Mouse (Mus musculus) forebrain, embryonic 16.5 days (tissue): Measurements from ENCODE around the gene Sh3pxd2a. TPM values are rescaled to one million over a fixed set of nuclear protein-coding genes. Genes with fewer than 3 reads are reported as not detected.

Source experiments
- ATAC-seq: fragments of 200-750 bp; cut with Nextera tagmentation; 2 replicates; pipeline ENCODE4 v1.8.0; 2017; ENCODE audit warnings: mild to moderate bottlenecking, moderate library complexity
- H3K27ac ChIP-seq: fragments of 300-500 bp; sonication (generic); 2 replicates; pipeline ENCODE4 v1.5.1; 2014; ENCODE audit warnings: low read length, control low read depth
- H3K27me3 ChIP-seq: fragments of 300-500 bp; sonication (generic); replicated peaks from 2 replicates; pipeline ENCODE4 v1.6.1; 2014; ENCODE audit warnings: low read length; ENCODE audit not compliant: control insufficient read depth, insufficient read depth
- H3K36me3 ChIP-seq: fragments of 300-500 bp; sonication (generic); 2 replicates; pipeline ENCODE4 v1.6.1; 2014; ENCODE audit not compliant: control insufficient read depth, insufficient read depth
- H3K4me1 ChIP-seq: fragments of 300-500 bp; sonication (generic); replicated peaks from 2 replicates; pipeline ENCODE4 v1.6.1; 2014; ENCODE audit warnings: low read length; ENCODE audit not compliant: control insufficient read depth, insufficient read depth
- H3K4me2 ChIP-seq: fragments of 300-500 bp; sonication (generic); 2 replicates; pipeline ENCODE4 v1.6.1; 2014; ENCODE audit warnings: mild to moderate bottlenecking, low read length, control low read depth
- H3K4me3 ChIP-seq: fragments of 300-500 bp; sonication (generic); replicated peaks from 2 replicates; pipeline ENCODE4 v1.5.1; 2014; ENCODE audit warnings: mild to moderate bottlenecking, low read length, control low read depth
- H3K9ac ChIP-seq: fragments of 300-500 bp; sonication (generic); replicated peaks from 2 replicates; pipeline ENCODE4 v1.6.1; 2014; ENCODE audit warnings: low read depth, low read length, control low read depth
- H3K9me3 ChIP-seq: fragments of 300-500 bp; sonication (generic); 2 replicates; pipeline ENCODE4 v1.6.1; 2016; ENCODE audit warnings: low read length; ENCODE audit not compliant: control insufficient read depth
- WGBS: fragments of 180-500 bp; shearing (Covaris S2); extraction: QIAGEN DNeasy Blood & Tissue Kit; methylation state at CpG from one replicate; pipeline ENCODE4 v1.1.7; 2014; 5-methylcytosine and 5-hydroxymethylcytosine counted together
- polyA plus RNA-seq: library from polyadenylated mRNA; unstranded; fragments of >200 nt; fragmentation: Nextera tagmentation; extraction: Ambion mirVana; gene quantifications from 2 replicates; pipeline ENCODE4 v1.2.1, GENCODE M21; 2015

The Sh3pxd2a gene
- polyA plus RNA-seq, 1 experiment from 2014 or later = 2.1 TPM

DNA sequence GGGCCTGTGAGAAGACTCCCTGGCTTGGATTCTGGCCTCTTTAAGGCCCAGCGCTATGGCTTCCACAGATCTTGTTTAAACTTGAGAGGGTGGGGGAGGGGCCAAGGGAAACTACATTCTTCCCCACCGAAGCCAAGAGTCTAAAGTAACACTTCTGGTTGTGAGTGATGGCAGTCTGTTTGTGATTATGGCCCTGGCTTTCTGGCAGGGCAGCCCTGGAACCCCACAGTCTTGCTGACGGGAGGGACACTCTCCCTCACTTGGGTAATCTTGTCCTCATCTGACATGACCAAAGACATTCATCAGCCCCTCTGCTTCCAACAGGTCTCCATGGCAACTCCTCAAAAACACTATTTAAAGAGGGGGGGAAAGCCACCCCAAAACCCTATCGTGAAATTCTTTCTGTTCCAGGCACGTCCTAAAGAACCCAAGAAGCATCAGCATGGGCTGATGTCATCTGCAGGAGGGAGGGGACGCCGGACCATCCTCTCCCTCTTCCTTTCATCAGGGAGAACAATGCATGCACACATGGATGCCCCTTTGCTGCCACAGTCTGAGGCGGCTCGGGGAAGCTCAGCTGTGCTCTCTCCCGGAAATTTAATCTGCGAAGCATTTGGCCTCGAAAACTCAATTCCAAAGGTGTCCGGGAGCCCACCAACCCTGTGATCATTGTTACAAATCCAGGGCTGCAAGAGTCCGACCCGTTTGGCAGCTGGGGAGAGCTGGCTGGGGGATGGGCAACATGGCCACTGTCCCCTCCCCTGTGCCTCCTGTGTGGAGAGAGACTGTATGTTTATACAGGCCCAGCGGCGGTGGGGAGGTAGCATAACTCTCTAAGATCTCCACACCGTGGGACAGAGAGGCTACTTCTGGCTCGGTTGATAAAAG lies 162.7 kb downstream of the Sh3pxd2a start:
- Histone ChIP-seq H3K27me3 (no peaks in the 10 kb centered on the region), H3K4me3 (no peak overlapping the region), H3K4me1 (peaks cover 19% of the 10 kb centered on the region), H3K36me3 (no peaks in the 10 kb centered on the region), H3K9me3 (no peaks in the 10 kb centered on the region), H3K27ac (no peak overlapping the region), H3K4me2 (peak overlapping the region; percentile 10; the same call in 1 of the 2 replicates), H3K9ac (no peak overlapping the region)
- 6% methylated on average over 19 of the region's 19 CpGs for WGBS
- peak; percentile 73 for ATAC-seq

DNA sequence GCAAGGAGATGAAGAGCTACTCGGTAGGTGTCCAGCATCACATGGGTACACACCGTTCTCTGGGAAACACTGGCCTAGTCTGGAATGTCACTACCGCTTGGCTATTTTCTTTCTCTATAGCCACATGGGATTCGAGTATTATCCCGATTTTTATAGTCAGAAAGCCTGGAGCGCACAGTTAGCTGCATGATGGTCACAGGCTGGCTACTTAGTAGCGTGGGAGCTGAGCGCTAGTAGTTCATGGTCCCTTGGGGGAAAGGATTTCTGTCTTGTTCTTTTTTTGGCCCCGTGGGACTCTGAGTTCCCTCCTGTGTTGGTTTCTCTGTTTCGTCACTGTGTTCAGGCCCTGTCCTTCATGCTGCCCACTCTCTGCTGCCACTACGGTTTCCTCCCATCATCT lies 166.1 kb downstream of the Sh3pxd2a start:
- 70% methylated on average over 11 of the region's 11 CpGs for WGBS
- no peaks in the 10 kb centered on the region for H3K36me3 ChIP-seq
- H3K9me3 ChIP-seq = no peaks in the 10 kb centered on the region
- H3K4me3 ChIP-seq = no peak overlapping the region
- H3K9ac ChIP-seq = no peak overlapping the region
- peaks cover 19% of the 10 kb centered on the region for H3K4me1 ChIP-seq
- no peak overlapping the region for H3K4me2 ChIP-seq
- no peaks in the 10 kb centered on the region for H3K27me3 ChIP-seq
- H3K27ac ChIP-seq = no peak overlapping the region
- ATAC-seq = no peak

DNA sequence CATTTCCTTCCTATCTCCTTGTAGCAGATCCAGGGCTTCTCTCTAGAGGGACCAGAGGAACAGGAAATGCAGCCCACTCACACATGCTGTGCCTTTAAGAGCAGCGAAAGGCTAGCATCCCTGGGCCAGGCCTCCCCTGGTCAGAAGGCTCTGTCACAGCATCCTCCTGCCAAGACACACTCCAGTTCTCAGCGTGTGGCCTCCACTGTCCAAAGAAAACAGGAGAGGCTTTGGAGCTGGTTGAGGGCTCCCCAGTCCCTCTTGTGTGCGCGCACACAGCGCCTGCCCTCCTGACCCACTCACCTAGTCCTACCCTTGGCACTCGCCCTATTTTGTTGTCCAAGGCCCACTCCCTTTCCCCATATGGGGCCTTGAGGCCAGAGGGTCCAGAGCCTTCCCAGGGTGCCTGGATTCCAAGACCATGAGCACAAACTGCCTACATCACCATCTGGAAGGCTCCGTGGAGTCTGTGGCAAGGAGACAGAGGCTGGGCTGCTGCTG lies 171.7 kb downstream of the Sh3pxd2a start:
- Histone ChIP-seq H3K4me2 (no peak overlapping the region), H3K36me3 (no peaks in the 10 kb centered on the region), H3K9ac (no peak overlapping the region; the same call in 1 of the 2 replicates), H3K4me1 (peaks cover 8% of the 10 kb centered on the region), H3K4me3 (no peak overlapping the region), H3K27ac (no peak overlapping the region), H3K27me3 (no peaks in the 10 kb centered on the region), H3K9me3 (no peaks in the 10 kb centered on the region)
- 49% methylated on average over 7 of the region's 7 CpGs for WGBS
- ATAC-seq = no peak

DNA sequence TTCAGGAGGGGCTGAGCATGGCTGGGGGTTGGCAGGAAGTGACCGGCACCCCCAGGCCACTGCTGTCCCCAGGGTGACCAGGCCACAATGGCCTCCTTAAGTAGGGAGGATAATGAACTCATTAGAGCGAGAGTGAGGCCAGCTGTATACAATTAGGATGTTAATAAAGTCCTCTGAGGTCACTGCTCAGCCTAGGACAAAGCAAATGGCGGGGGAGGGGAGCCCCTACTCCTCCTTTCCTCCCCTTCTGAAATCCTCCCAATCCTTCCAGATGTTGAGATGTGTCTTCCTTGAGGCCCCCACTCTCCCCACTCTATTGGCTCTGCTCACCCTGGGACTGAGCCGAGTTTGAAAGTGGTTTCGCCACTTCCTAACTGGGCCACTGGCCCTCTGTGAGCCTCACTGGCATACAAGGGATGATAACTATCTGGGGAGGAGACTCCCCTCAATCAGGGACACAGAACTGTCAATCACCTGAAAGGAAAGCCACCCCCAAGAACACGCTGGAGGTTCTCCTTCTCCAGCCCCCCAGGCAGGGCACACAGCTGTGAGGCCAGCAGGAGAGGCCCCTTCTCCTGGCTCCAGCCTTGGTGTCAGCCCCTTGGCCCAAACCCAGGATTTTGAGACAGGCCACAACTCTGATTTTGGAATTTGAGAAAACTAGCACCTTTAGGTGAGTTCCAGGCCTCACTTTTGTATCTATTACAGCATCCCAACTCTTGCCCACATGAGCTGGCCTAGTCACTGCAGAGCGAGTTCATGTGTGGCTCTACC lies 172.7 kb downstream of the Sh3pxd2a start:
- 33% methylated on average over 7 of the region's 7 CpGs for WGBS
- no peak for ATAC-seq
- H3K4me3 ChIP-seq = no peak overlapping the region
- H3K27me3 ChIP-seq = no peaks in the 10 kb centered on the region
- peaks cover 8% of the 10 kb centered on the region for H3K4me1 ChIP-seq
- H3K9me3 ChIP-seq = no peaks in the 10 kb centered on the region
- H3K27ac ChIP-seq = no peak overlapping the region
- H3K9ac ChIP-seq = no peak overlapping the region
- no peak overlapping the region for H3K4me2 ChIP-seq
- no peaks in the 10 kb centered on the region for H3K36me3 ChIP-seq

DNA sequence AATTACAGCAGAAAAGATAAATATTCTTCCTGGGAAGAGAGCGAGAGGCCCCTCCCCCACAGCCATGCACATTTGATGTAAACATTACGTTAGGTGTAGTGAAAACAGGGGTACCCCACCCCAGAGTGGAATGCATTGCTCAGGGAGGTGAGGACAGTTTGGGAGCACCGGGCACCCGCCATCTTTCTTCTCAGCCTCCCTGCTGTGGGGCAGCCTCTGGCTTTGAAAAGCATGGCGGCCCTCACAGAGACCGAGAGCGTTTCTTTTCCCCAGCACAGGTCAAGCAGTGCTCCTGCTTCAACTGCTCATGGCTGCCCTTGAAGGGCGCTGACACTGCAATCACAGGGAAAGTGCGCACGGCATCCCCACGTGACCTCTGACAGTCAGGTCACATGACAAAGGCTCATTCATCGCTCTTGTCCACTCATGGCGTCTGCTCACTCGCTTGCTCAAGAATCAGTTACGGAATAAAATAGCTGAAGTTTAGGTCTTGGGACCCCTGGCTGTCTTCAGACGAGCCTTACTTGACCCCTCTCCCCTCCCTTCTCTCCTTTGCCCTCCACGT lies 177.2 kb downstream of the Sh3pxd2a start:
- 76% methylated on average over 17 of the region's 17 CpGs for WGBS
- H3K9ac ChIP-seq = no peak overlapping the region
- H3K27ac ChIP-seq = no peak overlapping the region
- no peak for ATAC-seq
- no peak overlapping the region for H3K4me3 ChIP-seq
- H3K4me1 ChIP-seq = peaks cover 8% of the 10 kb centered on the region
- no peaks in the 10 kb centered on the region for H3K27me3 ChIP-seq
- H3K36me3 ChIP-seq = no peaks in the 10 kb centered on the region
- H3K4me2 ChIP-seq = no peak overlapping the region
- H3K9me3 ChIP-seq = no peaks in the 10 kb centered on the region

DNA sequence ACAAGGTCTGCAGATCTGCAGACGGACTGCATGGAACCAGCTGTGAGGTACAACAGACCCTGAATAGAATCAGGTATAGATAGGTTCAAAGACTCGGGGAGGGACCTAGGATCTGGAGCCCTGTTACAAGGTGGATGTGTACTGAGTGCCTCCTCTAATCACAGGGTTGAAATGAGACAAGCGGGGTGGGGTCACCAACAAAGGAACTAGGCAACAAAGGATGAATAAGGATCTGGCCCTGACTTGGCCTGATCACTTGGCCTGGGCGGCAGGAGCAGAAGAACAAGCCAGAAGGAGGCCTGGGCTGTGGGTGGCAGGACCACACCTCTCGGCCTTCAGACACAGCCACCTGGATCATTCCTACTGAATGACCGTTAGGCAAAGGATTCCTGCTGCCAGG lies 178.6 kb downstream of the Sh3pxd2a start:
- no peaks in the 10 kb centered on the region; the same call in 1 of the 2 replicates for H3K4me1 ChIP-seq
- ATAC-seq = no peak
- H3K4me3 ChIP-seq = no peak overlapping the region
- no peak overlapping the region for H3K27ac ChIP-seq
- H3K36me3 ChIP-seq = no peaks in the 10 kb centered on the region
- H3K9ac ChIP-seq = no peak overlapping the region
- H3K27me3 ChIP-seq = no peaks in the 10 kb centered on the region
- WGBS = 73% methylated on average over 6 of the region's 6 CpGs
- no peak overlapping the region for H3K4me2 ChIP-seq
- H3K9me3 ChIP-seq = no peaks in the 10 kb centered on the region

DNA sequence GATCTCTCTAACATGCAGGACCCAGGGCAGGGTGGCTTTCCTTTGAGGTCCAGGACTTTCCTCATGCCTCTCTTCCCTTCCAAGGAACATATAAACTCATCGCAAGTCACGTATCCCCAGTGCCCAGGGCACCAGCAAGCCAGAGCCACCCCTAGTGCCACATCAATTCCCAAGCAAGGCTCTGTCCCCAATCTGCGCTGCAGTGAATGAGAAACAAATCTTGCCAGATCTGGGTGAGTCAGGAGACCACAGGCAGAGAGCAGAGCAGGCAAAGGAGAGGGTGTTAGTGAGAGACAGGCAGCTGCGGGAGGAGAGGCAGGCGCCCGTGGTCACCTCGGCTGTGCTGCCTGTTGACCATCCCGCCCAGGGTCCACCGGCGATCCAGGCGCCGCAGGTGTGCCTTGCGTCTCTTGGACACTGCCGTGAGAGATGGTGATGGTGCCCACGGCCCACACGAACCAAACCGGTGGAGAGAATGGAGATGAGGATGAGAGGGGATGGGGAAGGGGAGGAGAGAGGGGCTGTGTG lies 181.4 kb downstream of the Sh3pxd2a start:
- no peak for ATAC-seq
- no peaks in the 10 kb centered on the region for H3K36me3 ChIP-seq
- 98% methylated on average over 17 of the region's 17 CpGs for WGBS
- H3K4me2 ChIP-seq = no peak overlapping the region
- no peaks in the 10 kb centered on the region for H3K9me3 ChIP-seq
- no peak overlapping the region for H3K9ac ChIP-seq
- H3K27me3 ChIP-seq = no peaks in the 10 kb centered on the region
- no peak overlapping the region for H3K4me3 ChIP-seq
- H3K27ac ChIP-seq = no peak overlapping the region
- peaks cover 14% of the 10 kb centered on the region for H3K4me1 ChIP-seq

DNA sequence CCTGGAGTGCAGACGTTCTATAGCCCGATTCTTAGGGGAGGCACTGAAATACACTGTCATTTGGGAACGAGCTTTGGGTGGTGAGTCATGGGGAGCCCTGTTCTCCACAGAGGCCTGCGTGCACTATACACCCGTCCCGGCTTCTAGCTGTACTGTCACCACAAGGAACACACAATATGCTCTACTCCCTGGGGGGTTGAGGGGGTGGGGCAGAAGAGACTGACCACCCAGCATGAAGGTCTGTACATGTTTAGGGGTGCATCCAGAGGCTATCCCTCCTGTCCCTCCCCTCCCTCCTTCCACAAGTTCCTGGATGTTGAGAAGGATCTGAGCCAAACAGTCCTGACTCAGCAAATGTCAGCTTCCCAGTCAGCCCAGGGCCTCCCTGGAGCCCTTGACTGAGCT lies 182.1 kb downstream of the Sh3pxd2a start:
- ATAC-seq = no peak
- H3K4me1 ChIP-seq = peaks cover 14% of the 10 kb centered on the region
- no peak overlapping the region for H3K9ac ChIP-seq
- no peaks in the 10 kb centered on the region for H3K9me3 ChIP-seq
- no peaks in the 10 kb centered on the region for H3K36me3 ChIP-seq
- no peak overlapping the region for H3K27ac ChIP-seq
- no peaks in the 10 kb centered on the region for H3K27me3 ChIP-seq
- 73% methylated on average over 6 of the region's 6 CpGs for WGBS
- no peak overlapping the region for H3K4me3 ChIP-seq
- no peak overlapping the region for H3K4me2 ChIP-seq

DNA sequence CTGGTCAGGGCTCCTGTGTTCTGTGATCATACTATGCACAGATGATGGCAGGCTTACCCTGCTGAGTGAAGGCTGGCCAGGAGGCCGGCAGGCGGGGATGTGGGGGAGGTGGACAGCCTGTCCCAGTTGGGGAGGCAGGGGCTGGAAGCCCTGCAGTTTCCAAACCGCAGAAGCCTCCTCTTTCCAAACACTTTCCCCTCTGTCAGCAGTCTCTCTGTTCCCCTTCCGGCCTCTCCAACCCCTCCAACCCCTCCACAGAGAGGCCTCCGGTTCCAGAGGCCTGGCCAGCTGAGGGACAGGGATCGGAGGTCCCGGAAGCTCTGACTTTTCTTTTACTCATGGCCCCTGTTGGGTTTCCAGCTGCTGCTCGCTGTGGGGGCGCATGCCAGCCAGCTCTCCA lies 183.3 kb downstream of the Sh3pxd2a start:
- Histone ChIP-seq H3K4me3 (no peak overlapping the region), H3K4me2 (no peak overlapping the region), H3K36me3 (no peaks in the 10 kb centered on the region), H3K9ac (no peak overlapping the region), H3K27me3 (no peaks in the 10 kb centered on the region), H3K4me1 (peaks cover 14% of the 10 kb centered on the region), H3K27ac (no peak overlapping the region), H3K9me3 (no peaks in the 10 kb centered on the region)
- no peak for ATAC-seq
- 83% methylated on average over 9 of the region's 9 CpGs for WGBS
